Mouse (Mus musculus): Measurements from ENCODE around the gene Ptov1.

GRCm38 (mm10) chr7:44839491-44840191 is 29.9 kb downstream of the Ptov1 start:
- TF ChIP-seq CTCF (IDR thresholded peaks at IDR 0.05), result no peak
- no peak for TF ChIP-seq EP300 (IDR thresholded peaks at IDR 0.05)
